Mouse (Mus musculus): ENCODE measurements at regions not wholly inside any gene's neighbourhood (a gene's known extent, or its start where the extent isn't known, plus 50 kb on each side); places are given as distances from the start of the nearest gene placed in this dataset.

DNA sequence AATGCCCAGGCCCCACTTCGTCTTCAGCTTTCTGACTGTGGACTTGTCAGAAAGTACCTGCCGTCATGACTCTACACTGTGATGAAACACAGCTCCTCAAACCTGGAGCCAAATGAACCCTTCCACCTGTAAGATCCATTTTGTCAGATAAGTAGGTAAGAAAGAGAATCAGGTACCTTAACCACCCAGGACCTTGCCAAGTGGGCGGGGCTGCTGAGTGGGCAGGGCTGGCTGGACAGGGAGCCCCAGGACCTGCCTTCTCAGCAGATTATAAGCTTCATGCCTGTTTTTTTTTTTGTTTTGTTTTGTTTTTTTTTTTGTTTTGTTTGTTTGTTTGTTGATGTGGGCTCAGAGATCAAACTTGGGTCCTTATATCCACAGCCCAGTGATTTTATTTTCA lies 311.8 kb upstream of the Pabpc6 start:
- 91% methylated on average over 3 of the region's 3 CpGs for WGBS
- Histone ChIP-seq H3K36me3 (ENCODE audit: control insufficient read depth, insufficient read depth, low read length) (no peaks in the 10 kb centered on the region), H3K4me2 (ENCODE audit: low read depth, low read length) (no peak overlapping the region), H3K4me3 (ENCODE audit: low read depth, low read length) (no peak overlapping the region), H3K9ac (replicated peaks; ENCODE audit: low read depth, low read length) (no peak overlapping the region), H3K4me1 (ENCODE audit: control insufficient read depth, insufficient read depth, low read length) (0 out of 2 replicates have a peak, but pooled peaks cover 2% of the 10 kb centered on the region), H3K27me3 (ENCODE audit: control insufficient read depth, insufficient read depth, low read length) (no peaks in the 10 kb centered on the region), H3K27ac (ENCODE audit: low read depth, low read length) (no peak overlapping the region), H3K9me3 (ENCODE audit: control insufficient read depth, low read length) (no peaks in the 10 kb centered on the region)
- ATAC-seq (ENCODE audit: low read depth): no peak

DNA sequence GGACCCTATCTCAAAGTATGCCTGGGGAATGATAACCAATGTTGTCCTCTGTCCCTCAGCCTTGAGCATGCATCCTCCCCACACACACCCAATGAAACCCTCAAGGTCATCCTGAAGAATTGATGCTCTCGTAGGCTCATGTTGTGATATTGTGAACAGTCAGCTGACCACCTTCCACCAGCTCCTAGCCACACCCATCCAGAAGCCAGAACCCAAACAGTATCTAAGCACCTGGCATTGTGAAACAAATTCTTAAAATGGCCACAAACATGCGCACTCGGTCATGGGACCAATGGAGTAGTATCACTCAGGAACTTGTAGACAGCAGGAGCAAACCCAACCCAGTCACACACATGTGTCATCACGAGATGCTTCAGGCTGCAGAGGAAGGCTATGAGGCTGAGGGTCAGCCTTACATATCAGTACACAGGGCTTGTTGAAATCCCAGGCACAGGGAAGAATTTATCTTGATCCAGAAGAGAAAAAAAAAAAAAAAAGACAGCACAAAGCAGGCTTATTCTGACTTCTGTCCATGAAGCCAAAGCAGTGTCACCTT lies 307.4 kb upstream of the Pabpc6 start:
- ATAC-seq (ENCODE audit: low read depth): no peak
- Histone ChIP-seq H3K9ac (replicated peaks; ENCODE audit: low read depth, low read length) (no peak overlapping the region), H3K9me3 (ENCODE audit: control insufficient read depth, low read length) (no peaks in the 10 kb centered on the region), H3K4me1 (ENCODE audit: control insufficient read depth, insufficient read depth, low read length) (0 out of 2 replicates have a peak, but pooled peaks cover 2% of the 10 kb centered on the region), H3K36me3 (ENCODE audit: control insufficient read depth, insufficient read depth, low read length) (no peaks in the 10 kb centered on the region), H3K27ac (ENCODE audit: low read depth, low read length) (no peak overlapping the region), H3K27me3 (ENCODE audit: control insufficient read depth, insufficient read depth, low read length) (no peaks in the 10 kb centered on the region), H3K4me2 (ENCODE audit: low read depth, low read length) (no peak overlapping the region), H3K4me3 (ENCODE audit: low read depth, low read length) (no peak overlapping the region)
- 91% methylated on average over 4 of the region's 4 CpGs for WGBS

DNA sequence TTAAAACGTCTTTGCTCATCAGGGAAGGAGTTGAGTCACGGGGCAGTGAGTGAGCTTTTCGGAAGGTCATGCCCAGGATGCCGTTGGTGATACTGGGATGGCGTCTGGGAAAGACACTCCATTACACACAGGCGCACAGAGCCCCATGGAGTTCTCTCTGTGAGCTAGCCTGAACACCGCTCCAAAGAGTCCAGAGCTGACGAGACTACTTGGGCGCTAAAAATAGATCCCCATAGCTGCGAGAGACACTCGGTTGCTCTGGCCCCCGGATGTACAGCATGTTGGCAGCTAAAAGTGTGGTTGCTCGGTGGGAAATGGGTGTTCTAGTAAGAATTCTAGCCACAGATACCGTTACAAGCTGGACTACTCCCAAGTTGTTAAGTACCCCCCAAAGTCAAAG lies 306.5 kb upstream of the Pabpc6 start:
- Histone ChIP-seq H3K9ac (replicated peaks; ENCODE audit: low read depth, low read length) (no peak overlapping the region), H3K9me3 (ENCODE audit: control insufficient read depth, low read length) (no peaks in the 10 kb centered on the region), H3K27me3 (ENCODE audit: control insufficient read depth, insufficient read depth, low read length) (no peaks in the 10 kb centered on the region), H3K36me3 (ENCODE audit: control insufficient read depth, insufficient read depth, low read length) (no peaks in the 10 kb centered on the region), H3K4me3 (ENCODE audit: low read depth, low read length) (no peak overlapping the region), H3K4me1 (ENCODE audit: control insufficient read depth, insufficient read depth, low read length) (0 out of 2 replicates have a peak, but pooled peaks cover 2% of the 10 kb centered on the region), H3K27ac (ENCODE audit: low read depth, low read length) (no peak overlapping the region), H3K4me2 (ENCODE audit: low read depth, low read length) (no peak overlapping the region)
- WGBS: 84% methylated on average over 14 of the region's 14 CpGs
- no peak for ATAC-seq (ENCODE audit: low read depth)

DNA sequence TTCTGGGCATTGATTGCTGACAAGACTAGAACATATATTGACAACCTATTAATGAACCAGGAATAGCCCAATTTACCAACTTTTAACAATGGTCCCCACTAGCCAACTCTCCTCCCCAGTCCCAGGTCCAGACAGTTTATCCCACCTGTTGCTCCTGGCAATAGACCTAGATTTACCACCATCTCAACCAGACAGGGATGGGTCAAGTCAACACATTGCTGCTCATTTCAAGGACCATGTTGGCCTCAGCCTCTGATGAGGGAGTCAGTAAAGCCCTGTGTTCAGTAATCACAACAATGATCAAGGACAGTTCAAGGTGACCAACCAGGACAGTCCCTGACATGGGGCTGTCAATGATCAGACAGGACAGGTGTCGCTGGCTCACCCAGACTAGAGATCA lies 305.6 kb upstream of the Pabpc6 start:
- Histone ChIP-seq H3K27ac (ENCODE audit: low read depth, low read length) (no peak overlapping the region), H3K9me3 (ENCODE audit: control insufficient read depth, low read length) (no peaks in the 10 kb centered on the region)
- WGBS: 96% methylated on average over 1 of the region's 1 CpGs

DNA sequence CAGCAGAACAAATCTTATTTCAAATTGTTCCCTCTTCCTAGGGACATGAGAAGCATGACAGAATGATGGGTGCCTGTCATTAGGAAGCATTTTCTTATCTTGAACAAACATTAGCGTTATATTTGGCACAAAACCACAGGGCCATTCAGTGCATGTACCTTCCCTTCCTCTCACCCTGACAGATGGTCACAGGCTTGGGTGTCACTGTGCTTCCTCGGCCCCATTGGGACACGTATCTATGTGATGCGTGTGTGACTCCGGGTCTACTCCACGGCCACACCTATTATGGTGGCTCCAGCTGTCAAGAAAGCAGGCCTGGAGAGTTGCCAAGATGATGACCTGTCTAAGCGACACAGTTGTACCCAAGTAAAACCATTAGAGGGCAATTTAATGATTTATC lies 298.5 kb upstream of the Pabpc6 start:
- Histone ChIP-seq H3K9me3 (ENCODE audit: control insufficient read depth, low read length) (no peaks in the 10 kb centered on the region), H3K36me3 (ENCODE audit: control insufficient read depth, insufficient read depth, low read length) (no peaks in the 10 kb centered on the region), H3K27me3 (ENCODE audit: control insufficient read depth, insufficient read depth, low read length) (no peaks in the 10 kb centered on the region), H3K4me3 (ENCODE audit: low read depth, low read length) (no peak overlapping the region), H3K9ac (replicated peaks; ENCODE audit: low read depth, low read length) (no peak overlapping the region), H3K27ac (ENCODE audit: low read depth, low read length) (no peak overlapping the region), H3K4me1 (ENCODE audit: control insufficient read depth, insufficient read depth, low read length) (no peaks in the 10 kb centered on the region), H3K4me2 (ENCODE audit: low read depth, low read length) (no peak overlapping the region)
- no peak for ATAC-seq (ENCODE audit: low read depth)
- 45% methylated on average over 7 of the region's 7 CpGs for WGBS

More for the DNA sequence above, 305.6 kb upstream of the Pabpc6 start:
- Histone ChIP-seq H3K4me1 (ENCODE audit: control insufficient read depth, insufficient read depth, low read length) (0 out of 2 replicates have a peak, but pooled peaks cover 2% of the 10 kb centered on the region), H3K4me3 (ENCODE audit: low read depth, low read length) (no peak overlapping the region), H3K36me3 (ENCODE audit: control insufficient read depth, insufficient read depth, low read length) (no peaks in the 10 kb centered on the region), H3K4me2 (ENCODE audit: low read depth, low read length) (no peak overlapping the region), H3K27me3 (ENCODE audit: control insufficient read depth, insufficient read depth, low read length) (no peaks in the 10 kb centered on the region), H3K9ac (replicated peaks; ENCODE audit: low read depth, low read length) (no peak overlapping the region)
- ATAC-seq (ENCODE audit: low read depth): no peak

DNA sequence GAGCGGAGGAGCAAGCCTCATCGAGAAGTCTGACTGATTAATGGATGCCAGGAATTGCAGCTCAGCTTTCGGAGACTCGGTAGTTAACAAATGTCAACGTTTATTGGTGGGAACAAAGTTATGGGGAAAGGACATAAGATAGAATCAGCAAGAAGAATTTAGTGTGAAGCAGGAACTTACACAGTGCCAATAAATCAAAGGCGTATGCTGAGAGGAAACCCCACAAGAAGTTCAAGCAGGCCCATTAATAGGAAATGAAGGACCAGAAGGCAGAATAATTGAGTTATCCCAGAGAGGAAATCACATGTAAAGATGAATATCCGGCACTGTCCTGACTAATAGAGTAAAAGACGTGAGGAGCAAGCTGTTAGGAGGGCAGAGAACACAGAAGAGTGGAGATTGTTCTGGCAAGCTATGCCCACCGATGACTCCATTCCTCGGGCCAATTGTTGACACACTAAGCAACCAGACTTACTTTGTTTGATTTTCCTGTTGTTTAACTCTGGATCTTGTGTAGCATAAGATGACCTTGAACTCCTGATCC lies 293.4 kb upstream of the Pabpc6 start:
- 71% methylated on average over 10 of the region's 10 CpGs for WGBS
- H3K4me1 ChIP-seq (ENCODE audit: control insufficient read depth, insufficient read depth, low read length): no peaks in the 10 kb centered on the region
- no peaks in the 10 kb centered on the region for H3K9me3 ChIP-seq (ENCODE audit: control insufficient read depth, low read length)
- ATAC-seq (ENCODE audit: low read depth): no peak
- no peak overlapping the region for H3K4me2 ChIP-seq (ENCODE audit: low read depth, low read length)
- H3K9ac ChIP-seq (replicated peaks; ENCODE audit: low read depth, low read length): no peak overlapping the region
- no peaks in the 10 kb centered on the region for H3K36me3 ChIP-seq (ENCODE audit: control insufficient read depth, insufficient read depth, low read length)
- H3K27me3 ChIP-seq (ENCODE audit: control insufficient read depth, insufficient read depth, low read length): no peaks in the 10 kb centered on the region
- H3K27ac ChIP-seq (ENCODE audit: low read depth, low read length): no peak overlapping the region
- H3K4me3 ChIP-seq (ENCODE audit: low read depth, low read length): no peak overlapping the region

DNA sequence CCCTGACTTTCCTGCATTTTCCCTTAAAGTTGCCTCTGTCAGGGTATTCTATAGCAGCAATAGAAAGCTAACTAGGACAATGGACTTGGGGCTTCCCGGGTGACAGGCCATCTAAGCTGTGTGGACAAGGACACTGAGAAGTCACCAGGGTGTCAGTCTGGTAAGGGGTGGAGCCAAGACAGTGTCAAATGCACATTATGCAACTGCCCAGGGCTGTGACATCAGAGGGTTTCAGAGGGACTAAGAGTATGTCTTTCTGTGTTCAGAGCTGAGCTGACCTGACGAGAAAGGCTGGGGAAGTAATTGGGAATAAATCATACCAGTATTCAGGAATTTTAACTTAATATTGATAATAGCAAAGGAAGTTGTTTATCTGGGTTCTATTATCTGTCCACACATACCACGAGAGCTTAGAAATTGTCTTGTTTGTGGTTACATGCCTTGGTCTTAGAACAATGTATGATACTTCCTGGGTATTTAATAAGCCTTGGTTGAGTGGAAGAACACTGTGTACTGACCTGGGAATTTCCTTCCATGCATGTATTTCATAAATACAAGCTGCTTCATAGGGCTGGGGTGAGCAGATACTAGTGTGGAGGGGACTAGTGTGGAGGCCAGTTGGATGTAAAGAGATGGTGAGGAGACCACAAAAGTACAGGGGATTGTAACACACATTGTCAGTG lies 279.6 kb upstream of the Pabpc6 start:
- no peaks in the 10 kb centered on the region for H3K9me3 ChIP-seq (ENCODE audit: control insufficient read depth, low read length)
- no peak overlapping the region for H3K27ac ChIP-seq (ENCODE audit: low read depth, low read length)
- H3K27me3 ChIP-seq (ENCODE audit: control insufficient read depth, insufficient read depth, low read length): no peaks in the 10 kb centered on the region
- no peaks in the 10 kb centered on the region for H3K4me1 ChIP-seq (ENCODE audit: control insufficient read depth, insufficient read depth, low read length)
- H3K4me2 ChIP-seq (ENCODE audit: low read depth, low read length): no peak overlapping the region
- H3K9ac ChIP-seq (replicated peaks; ENCODE audit: low read depth, low read length): no peak overlapping the region
- no peak for ATAC-seq (ENCODE audit: low read depth)
- WGBS: 75% methylated on average over 3 of the region's 3 CpGs
- no peak overlapping the region for H3K4me3 ChIP-seq (ENCODE audit: low read depth, low read length)
- H3K36me3 ChIP-seq (ENCODE audit: control insufficient read depth, insufficient read depth, low read length): no peaks in the 10 kb centered on the region

DNA sequence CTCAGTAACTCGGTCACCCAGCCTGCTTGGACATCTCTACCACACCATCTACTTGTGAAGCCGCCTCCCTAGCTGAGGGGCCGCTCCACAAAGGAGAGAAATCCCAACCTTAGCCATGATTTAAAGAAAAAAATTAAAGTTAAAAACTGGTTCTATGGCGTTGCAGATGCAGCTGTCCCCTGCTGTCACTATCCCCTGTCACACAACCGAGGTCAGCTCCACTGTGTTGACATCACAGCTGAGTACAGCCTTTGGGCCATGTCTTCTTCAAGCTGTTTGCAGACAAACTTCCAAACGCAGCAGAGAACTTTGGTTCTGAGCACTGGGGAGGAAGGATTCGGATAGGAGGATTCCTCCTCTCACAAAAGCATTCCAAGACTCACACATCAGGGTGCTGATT lies 278.1 kb upstream of the Pabpc6 start:
- Histone ChIP-seq H3K4me3 (ENCODE audit: low read depth, low read length) (no peak overlapping the region), H3K36me3 (ENCODE audit: control insufficient read depth, insufficient read depth, low read length) (no peaks in the 10 kb centered on the region), H3K9ac (replicated peaks; ENCODE audit: low read depth, low read length) (no peak overlapping the region), H3K27me3 (ENCODE audit: control insufficient read depth, insufficient read depth, low read length) (no peaks in the 10 kb centered on the region), H3K9me3 (ENCODE audit: control insufficient read depth, low read length) (no peaks in the 10 kb centered on the region), H3K4me1 (ENCODE audit: control insufficient read depth, insufficient read depth, low read length) (no peaks in the 10 kb centered on the region), H3K27ac (ENCODE audit: low read depth, low read length) (no peak overlapping the region), H3K4me2 (ENCODE audit: low read depth, low read length) (no peak overlapping the region)
- no peak for ATAC-seq (ENCODE audit: low read depth)
- 93% methylated on average over 7 of the region's 7 CpGs for WGBS

DNA sequence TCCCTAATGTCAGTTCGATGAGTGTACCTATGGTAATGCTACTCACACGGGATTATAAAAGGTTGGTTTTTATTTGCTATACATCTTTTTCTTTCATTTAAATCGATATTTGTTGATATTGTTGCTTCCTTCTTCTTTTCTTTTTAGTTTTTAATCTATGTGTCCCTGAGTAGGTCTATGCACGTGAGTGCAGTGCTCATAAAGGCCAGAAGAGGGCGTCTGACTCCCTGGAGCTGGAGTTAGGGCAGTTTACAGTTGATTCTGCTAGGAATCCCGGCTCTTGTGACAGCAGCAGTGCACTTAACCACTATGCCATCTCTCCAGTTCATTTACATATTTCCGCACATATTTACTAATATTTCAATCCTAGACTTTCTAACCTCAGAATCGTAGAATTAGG lies 275.0 kb upstream of the Pabpc6 start:
- Histone ChIP-seq H3K27ac (ENCODE audit: low read depth, low read length) (no peak overlapping the region), H3K4me2 (ENCODE audit: low read depth, low read length) (no peak overlapping the region), H3K27me3 (ENCODE audit: control insufficient read depth, insufficient read depth, low read length) (no peaks in the 10 kb centered on the region), H3K4me1 (ENCODE audit: control insufficient read depth, insufficient read depth, low read length) (no peaks in the 10 kb centered on the region), H3K4me3 (ENCODE audit: low read depth, low read length) (no peak overlapping the region), H3K9ac (replicated peaks; ENCODE audit: low read depth, low read length) (no peak overlapping the region), H3K36me3 (ENCODE audit: control insufficient read depth, insufficient read depth, low read length) (no peaks in the 10 kb centered on the region), H3K9me3 (ENCODE audit: control insufficient read depth, low read length) (no peaks in the 10 kb centered on the region)
- 86% methylated on average over 8 of the region's 8 CpGs for WGBS
- no peak for ATAC-seq (ENCODE audit: low read depth)
